31 mouse cellular contexts compared by ENCODE assay signal in the genomic region with DNA sequence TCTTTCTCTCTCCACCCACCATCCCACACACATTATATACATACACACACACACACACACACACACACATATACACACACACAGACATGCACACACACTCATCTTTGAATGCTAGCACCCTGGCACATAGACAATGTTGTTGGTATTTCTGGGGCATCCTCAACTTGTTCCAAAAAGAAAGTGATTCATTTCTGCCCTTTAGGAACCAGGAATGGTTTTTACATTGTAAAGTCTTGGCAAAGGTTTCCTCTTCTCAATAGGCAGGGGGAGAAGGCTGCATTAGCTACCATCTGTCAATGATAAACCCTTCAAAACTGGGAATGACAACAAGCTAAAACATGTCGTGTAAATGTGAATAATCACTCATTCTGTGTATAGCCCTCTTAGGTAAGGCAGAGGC. TPM values are rescaled to one million over a fixed set of nuclear protein-coding genes. Genes with fewer than 3 reads are reported as not detected.
"Had no signal": no experiment of that assay in that cellular context is flagged by ENCODE, and none has a peak within 500 bp of the region (broad histone marks: within the 10 kb centered on the region; RNA-seq: fewer than 3 reads in every experiment).

No protein-coding gene starts in this region.

- H3K27ac ChIP-seq: limb, embryonic 10.5 days; limb, embryonic 12.5 days; limb, embryonic 13.5 days; limb, embryonic 15.5 days; liver, embryonic 12.5 days; liver, embryonic 13.5 days; liver, embryonic 14.5 days; liver, embryonic 15.5 days; lung, embryonic 15.5 days; macrophage; midbrain, embryonic 10.5 days; midbrain, embryonic 12.5 days; midbrain, embryonic 13.5 days; midbrain, embryonic 15.5 days; neural tube, embryonic 12.5 days had no signal

- DNase-seq: left cerebral cortex, postnatal 4 days; liver; liver, embryonic 13.5 days; liver, postnatal 0 days; lung, adult 2 months; lung, embryonic 14.5 days; lung, postnatal 10 days; lung, postnatal 14 days; lung, postnatal 36 days; lung, postnatal 4 days; midbrain, embryonic 14.5 days had no signal

- H3K4me1 ChIP-seq: liver, embryonic 12.5 days; liver, embryonic 13.5 days; liver, embryonic 15.5 days; lung, embryonic 15.5 days; megakaryocyte, embryonic 14.5 days; neural tube, embryonic 12.5 days had no signal

- H3K4me3 ChIP-seq: limb, embryonic 10.5 days; limb, embryonic 12.5 days; limb, embryonic 13.5 days; limb, embryonic 15.5 days; liver, embryonic 12.5 days; liver, embryonic 13.5 days; liver, embryonic 15.5 days; lung, embryonic 15.5 days; megakaryocyte, embryonic 14.5 days; midbrain, embryonic 10.5 days; midbrain, embryonic 12.5 days; midbrain, embryonic 13.5 days; midbrain, embryonic 15.5 days; myocyte; neural tube, embryonic 12.5 days had no signal

RNA-seq across cellular contexts. Expression of a gene that starts 14.0 kb away (rescaled TPM):
- polyA plus RNA-seq: liver, embryonic 11.5 days; liver, embryonic 12.5 days; liver, embryonic 13.5 days; liver, embryonic 15.5 days; liver, embryonic 16.5 days; liver, postnatal 0 days; lung, embryonic 14.5 days; lung, embryonic 15.5 days; lung, embryonic 16.5 days; macrophage; neural tube, embryonic 11.5 days had no signal
